Mouse (Mus musculus) cortical plate, adult 2 months (tissue): ENCODE measurements at regions not wholly inside any gene's neighbourhood (a gene's known extent, or its start where the extent isn't known, plus 50 kb on each side); places are given as distances from the start of the nearest gene placed in this dataset.
"Not testable (repeated sequence)": the region's sequence is repeated elsewhere in the genome, so short reads cannot be mapped to it uniquely, and the experiment has no call there.

Source experiments
- CTCF ChIP-seq: fragments of 200-500 bp; IDR thresholded peaks from 2 replicates; pipeline ENCODE4 v1.5.1; 2011; ENCODE audit warnings: mild to moderate bottlenecking, control low read depth, low read length; ENCODE audit not compliant: insufficient read depth; ENCODE audit errors: extremely low read depth
- POLR2A ChIP-seq: fragments of 200-500 bp; IDR thresholded peaks from 2 replicates; pipeline ENCODE4 v1.6.1; 2011; ENCODE audit warnings: mild to moderate bottlenecking, low read length, control low read depth; ENCODE audit not compliant: insufficient read depth; ENCODE audit errors: extremely low read depth

DNA sequence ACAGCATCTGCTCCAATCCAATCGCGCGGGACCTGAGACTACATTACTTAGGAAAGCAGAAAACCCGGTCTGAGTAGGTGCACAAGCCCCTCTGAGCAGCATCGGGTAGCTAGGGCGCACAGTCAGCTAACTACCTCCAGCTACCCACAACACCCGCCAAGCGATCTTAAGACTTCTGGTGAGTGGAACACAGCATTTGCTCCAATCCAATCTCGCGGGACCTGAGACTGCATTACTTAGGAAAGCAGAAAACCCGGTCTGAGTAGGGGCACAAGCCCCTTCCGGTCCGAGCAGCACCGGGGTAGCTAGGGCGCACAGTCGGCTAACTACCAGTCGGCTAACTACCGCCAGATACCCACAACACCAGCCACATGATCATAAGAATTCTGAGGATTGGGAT is 500.5 kb downstream of the Cbln4 start:
- not testable (repeated sequence) for TF ChIP-seq CTCF, POLR2A
